Mouse (Mus musculus): ENCODE measurements around the gene Ak5. TPM values are rescaled to one million over a fixed set of nuclear protein-coding genes. Genes with fewer than 3 reads are reported as not detected.
"Not testable (repeated sequence)": the region's sequence is repeated elsewhere in the genome, so short reads cannot be mapped to it uniquely, and the experiment has no call there.

The Ak5 gene
- polyA plus RNA-seq (2015; fragmentation: Nextera tagmentation; extraction: Ambion mirVana): 1.1 and 1.8 TPM in 2 replicates

DNA sequence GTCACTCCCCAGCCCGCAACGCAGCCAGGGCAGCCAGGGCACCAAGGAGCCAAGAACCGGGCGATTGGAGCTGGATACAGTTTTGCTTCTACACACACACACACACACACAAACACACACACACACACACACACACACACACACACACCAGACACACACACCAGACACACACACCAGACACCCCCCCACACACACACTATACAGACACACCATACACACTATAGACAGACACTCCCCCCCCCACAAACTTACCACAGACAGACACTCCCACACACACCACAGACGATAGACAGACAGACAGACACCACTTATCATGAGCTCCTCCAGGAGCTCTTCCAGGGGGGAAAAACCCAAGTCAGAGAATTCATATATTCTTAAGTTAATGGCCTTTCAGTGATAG is at the start of gene Ak5:
TSS of gene Ak5 (minus strand) at position 122 of the 400 bp plus-strand sequence.
- Histone ChIP-seq H3K4me3 (peak within 1 kb of the TSS; percentile 63), H3K27ac (no peak within 1 kb of the TSS), H3K4me2 (replicated peaks) (peak within 1 kb of the TSS; percentile 98), H3K9ac (peak within 1 kb of the TSS; percentile 69), H3K4me1 (peaks cover 9% of the 10 kb centered on the region), H3K36me3 (no peaks in the 10 kb centered on the region), H3K27me3 (peaks cover 58% of the 10 kb centered on the region), H3K9me3 (no peaks in the 10 kb centered on the region)
- WGBS: 7% methylated on average over 2 of the region's 5 CpGs
- ATAC-seq (ENCODE audit: low FRiP score, low read depth): peak; percentile 51; the same call in 1 of the 2 replicates

DNA sequence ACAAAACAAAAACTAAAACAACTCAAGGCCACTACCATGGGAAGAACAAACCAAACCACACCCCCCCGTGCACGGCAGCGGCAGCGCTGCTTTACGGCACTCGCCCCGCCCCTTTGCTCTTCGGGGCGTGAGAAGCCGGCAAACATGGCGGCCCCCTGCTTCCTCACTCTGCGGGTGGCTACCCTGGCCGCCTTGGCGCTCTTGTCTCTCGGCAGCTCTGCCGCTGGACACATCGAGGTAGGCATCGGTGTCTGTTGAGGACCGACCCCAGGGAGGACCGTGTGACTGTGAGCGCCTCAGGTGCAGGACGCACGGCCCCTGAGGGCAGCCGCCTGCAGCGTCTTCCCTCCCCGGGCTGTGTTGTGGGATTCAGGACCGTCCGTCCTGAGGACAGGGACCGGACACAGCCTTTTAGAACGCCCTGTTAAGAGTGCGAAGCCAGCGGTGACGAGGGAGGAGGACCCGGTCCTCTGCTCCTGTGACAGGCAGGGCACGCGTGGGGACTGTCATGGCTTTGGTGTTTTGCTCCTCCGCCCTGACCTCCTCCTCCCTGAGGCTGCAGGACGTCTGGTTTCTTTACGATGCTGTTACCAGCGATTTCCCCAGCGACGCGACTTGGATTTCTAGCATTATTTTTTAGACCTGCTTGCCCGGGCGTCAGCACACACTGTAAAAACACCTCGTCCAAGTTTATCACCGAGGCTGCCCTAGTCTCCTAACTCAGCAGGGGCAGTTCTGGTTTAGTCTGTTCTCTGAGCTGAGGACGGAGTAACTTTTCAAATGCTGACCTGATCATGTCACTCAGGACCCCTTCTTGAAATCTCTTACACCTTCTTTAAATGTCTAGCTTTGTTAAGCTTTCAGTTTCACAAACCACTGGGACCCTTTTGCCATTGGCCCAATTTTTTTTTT is 46.1 kb upstream of the Ak5 start, which contains the start of gene Pigk:
TSS of gene Pigk (plus strand) at position 110 of the 912 bp plus-strand sequence.
- peak within 1 kb of the TSS; percentile 77 for H3K4me2 ChIP-seq (replicated peaks)
- no peaks in the 10 kb centered on the region for H3K9me3 ChIP-seq
- H3K36me3 ChIP-seq: no peaks in the 10 kb centered on the region
- peak within 1 kb of the TSS; percentile 83 for H3K9ac ChIP-seq
- H3K4me3 ChIP-seq: peak within 1 kb of the TSS; percentile 91
- H3K27ac ChIP-seq: 0 out of 2 replicates have a peak within 1 kb of the TSS, but pooled peaks have one; percentile 29
- under 1% methylated on average over 48 of the region's 48 CpGs for WGBS
- peaks cover 9% of the 10 kb centered on the region for H3K4me1 ChIP-seq
- peak; percentile 87 for ATAC-seq (ENCODE audit: low FRiP score, low read depth)
- H3K27me3 ChIP-seq: no peaks in the 10 kb centered on the region

DNA sequence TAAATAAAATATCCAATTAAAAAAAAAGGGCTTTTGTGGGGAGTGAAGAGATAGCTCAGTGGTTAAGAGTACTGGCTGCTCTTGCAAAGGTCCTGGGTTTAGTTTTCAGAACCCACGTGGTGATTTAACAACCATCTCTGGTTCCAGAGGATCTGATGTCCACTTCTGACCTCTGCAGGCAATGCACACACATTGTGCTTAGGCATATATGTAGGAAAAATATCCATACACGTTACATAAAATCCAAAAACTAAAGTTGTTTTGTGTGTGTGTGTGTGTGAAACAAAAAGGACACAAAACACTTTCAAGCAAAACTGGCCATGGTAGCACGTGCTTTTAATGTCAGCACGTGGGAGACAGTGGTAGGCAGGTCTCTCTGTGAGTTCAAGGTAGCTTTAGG is 44.8 kb upstream of the Ak5 start:
- Histone ChIP-seq H3K4me2 (replicated peaks) (no peak overlapping the region), H3K36me3 (no peaks in the 10 kb centered on the region), H3K27ac (no peak overlapping the region), H3K27me3 (no peaks in the 10 kb centered on the region), H3K4me1 (peaks cover 9% of the 10 kb centered on the region), H3K9me3 (no peaks in the 10 kb centered on the region), H3K9ac (no peak overlapping the region), H3K4me3 (no peak overlapping the region)
- no peak for ATAC-seq (ENCODE audit: low FRiP score, low read depth)
- WGBS: 71% methylated on average over 4 of the region's 4 CpGs

DNA sequence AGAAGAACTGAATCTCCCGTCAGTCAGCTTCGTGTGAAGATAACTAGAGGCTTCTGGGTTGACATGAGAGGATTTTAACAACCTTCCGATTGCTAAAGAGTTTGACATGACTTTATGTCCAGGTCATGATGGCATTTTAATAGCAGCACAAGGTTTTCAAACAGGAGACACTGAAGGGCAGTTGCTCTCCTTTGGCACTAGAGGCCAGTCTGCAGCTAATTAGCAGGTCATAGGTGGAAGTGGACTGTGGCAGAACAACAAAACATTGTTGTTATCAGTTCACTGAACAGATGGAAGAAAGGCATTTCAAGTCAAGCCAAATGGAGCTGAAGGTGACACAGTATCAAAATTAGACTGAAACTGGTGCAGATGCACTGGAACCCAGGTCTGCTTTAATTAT is 41.8 kb upstream of the Ak5 start:
- Histone ChIP-seq H3K27ac (no peak overlapping the region), H3K4me3 (no peak overlapping the region), H3K36me3 (no peaks in the 10 kb centered on the region), H3K9ac (no peak overlapping the region), H3K4me2 (replicated peaks) (no peak overlapping the region), H3K4me1 (peaks cover 4% of the 10 kb centered on the region), H3K27me3 (no peaks in the 10 kb centered on the region), H3K9me3 (no peaks in the 10 kb centered on the region)
- 49% methylated on average over 3 of the region's 3 CpGs for WGBS
- no peak for ATAC-seq (ENCODE audit: low FRiP score, low read depth)

DNA sequence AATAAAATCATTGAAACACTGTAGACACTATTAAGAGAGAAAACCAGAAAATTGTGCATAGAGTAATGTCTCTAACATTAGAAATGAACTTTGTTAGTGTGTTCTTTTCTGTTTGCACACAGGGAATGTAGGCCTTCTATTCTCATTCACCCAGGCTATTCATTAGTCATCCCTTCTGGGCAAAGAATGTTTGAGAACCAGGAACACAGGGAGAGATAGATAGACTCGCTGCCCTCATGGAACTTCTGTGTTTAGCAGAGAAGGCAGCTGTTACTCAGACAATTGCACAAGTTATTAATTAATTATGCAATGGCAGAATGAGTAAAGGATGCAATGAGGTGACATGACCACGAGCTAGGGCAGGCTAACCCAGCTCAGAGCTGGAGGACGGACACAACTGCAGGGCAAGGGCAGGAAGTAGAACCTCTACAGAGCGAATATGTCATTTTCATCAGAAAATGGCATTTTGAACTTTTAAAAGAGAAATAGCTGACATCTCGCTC is 39.2 kb upstream of the Ak5 start:
- Histone ChIP-seq H3K27ac (no peak overlapping the region), H3K27me3 (no peaks in the 10 kb centered on the region), H3K36me3 (no peaks in the 10 kb centered on the region), H3K4me2 (replicated peaks) (no peak overlapping the region), H3K9ac (no peak overlapping the region), H3K4me1 (no peaks in the 10 kb centered on the region), H3K4me3 (no peak overlapping the region), H3K9me3 (no peaks in the 10 kb centered on the region)
- ATAC-seq (ENCODE audit: low FRiP score, low read depth): no peak
- WGBS: 87% methylated on average over 5 of the region's 5 CpGs

DNA sequence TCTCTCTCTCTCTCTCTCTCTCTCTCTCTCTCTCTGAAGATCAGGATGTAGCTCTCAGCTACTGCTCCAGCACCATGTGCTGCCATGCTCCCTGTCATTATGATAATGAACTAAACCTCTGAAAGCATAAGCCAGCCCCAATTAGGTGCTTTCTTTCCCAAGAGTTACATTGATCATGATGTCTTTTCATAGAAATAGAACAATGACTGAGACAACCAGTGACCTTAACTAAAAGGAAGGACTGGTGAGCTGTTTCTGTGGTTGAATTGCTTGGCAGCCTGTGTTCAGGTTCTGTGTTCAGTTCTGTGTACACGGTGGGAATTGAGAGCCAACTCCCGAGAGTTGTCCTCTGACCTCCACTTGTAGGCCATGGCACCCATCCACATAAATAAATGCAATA is 38.7 kb upstream of the Ak5 start:
- Histone ChIP-seq H3K9me3 (no peaks in the 10 kb centered on the region), H3K27me3 (no peaks in the 10 kb centered on the region), H3K27ac (no peak overlapping the region), H3K4me3 (no peak overlapping the region), H3K4me2 (replicated peaks) (no peak overlapping the region), H3K36me3 (no peaks in the 10 kb centered on the region), H3K9ac (no peak overlapping the region), H3K4me1 (no peaks in the 10 kb centered on the region)
- ATAC-seq (ENCODE audit: low FRiP score, low read depth): no peak
- WGBS: 88% methylated on average over 2 of the region's 2 CpGs

DNA sequence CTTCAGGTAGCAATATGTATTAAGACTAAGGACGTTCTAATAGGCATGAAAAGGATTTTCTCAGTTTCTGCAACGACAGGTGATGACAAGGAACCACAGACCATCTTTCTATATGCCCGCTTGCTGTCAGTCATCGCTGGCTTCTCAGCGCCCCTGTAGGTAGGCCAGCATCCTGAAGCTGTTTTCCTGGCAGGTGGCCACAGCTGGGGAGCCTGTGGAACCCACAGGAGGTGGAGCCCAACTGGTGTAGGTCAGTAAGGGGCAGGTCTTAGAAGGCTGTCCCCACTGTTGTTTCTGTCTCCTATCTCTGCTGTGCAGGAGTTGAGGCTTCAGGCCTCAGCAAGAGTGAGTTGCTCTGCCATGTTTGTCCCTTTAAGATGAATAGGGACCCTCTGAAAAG is 37.7 kb upstream of the Ak5 start:
- no peak for ATAC-seq (ENCODE audit: low FRiP score, low read depth)
- Histone ChIP-seq H3K9me3 (no peaks in the 10 kb centered on the region), H3K27me3 (no peaks in the 10 kb centered on the region), H3K4me3 (no peak overlapping the region), H3K4me1 (no peaks in the 10 kb centered on the region), H3K36me3 (no peaks in the 10 kb centered on the region), H3K27ac (no peak overlapping the region), H3K9ac (no peak overlapping the region), H3K4me2 (replicated peaks) (no peak overlapping the region)
- 76% methylated on average over 5 of the region's 5 CpGs for WGBS

DNA sequence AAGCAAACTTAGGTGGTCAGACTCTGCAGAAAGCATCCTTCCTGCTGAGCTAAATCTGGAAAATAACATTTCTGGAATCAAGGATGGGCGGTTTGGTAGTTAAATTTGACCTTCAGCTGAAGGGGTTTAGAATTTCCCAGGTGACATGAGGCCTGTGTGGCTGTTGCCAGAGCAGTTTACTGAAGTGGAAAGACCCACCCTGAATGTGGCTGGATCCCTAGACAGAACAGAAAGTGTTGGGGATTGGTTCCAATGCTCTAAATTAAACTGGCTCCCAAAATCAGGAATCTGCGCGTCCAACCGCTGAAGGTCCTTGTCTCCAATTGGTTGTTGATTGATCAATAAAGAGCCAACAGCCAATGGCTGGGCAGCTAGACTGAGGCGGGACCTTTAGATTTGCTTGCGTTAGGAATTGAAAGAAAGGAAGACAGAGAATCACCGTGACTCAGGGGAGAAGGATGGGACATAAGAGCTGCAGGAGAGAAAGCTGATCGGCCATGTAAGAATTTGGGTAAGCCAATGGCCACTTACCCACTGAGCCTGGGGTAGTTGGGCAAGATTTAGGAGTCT is 34.2 kb upstream of the Ak5 start:
- Histone ChIP-seq H3K36me3 (no peaks in the 10 kb centered on the region), H3K4me1 (no peaks in the 10 kb centered on the region), H3K9me3 (no peaks in the 10 kb centered on the region), H3K9ac (no peak overlapping the region), H3K4me3 (no peak overlapping the region), H3K27ac (no peak overlapping the region), H3K27me3 (no peaks in the 10 kb centered on the region), H3K4me2 (replicated peaks) (peak overlapping the region; percentile 19; the same call in 1 of the 2 replicates)
- ATAC-seq (ENCODE audit: low FRiP score, low read depth): no peak
- 54% methylated on average over 8 of the region's 8 CpGs for WGBS

DNA sequence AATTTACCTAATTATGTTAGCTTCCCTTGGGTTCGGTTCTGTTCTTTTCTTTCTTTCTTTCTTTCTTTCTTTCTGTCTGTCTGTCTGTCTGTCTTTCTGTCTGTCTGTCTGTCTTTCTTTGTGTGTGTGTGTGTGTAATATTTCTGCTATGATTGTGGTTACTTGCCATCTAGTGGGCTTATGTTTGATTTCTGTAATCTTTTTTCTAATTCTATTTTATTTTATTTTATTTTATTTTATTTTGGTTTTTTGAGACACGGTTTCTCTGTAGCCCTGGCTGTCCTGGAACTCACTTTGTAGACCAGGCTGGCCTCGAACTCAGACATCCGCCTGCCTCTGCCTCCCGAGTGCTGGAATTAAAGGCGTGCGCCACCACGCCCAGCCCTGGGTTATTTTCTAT is 33.4 kb upstream of the Ak5 start:
- ATAC-seq (ENCODE audit: low FRiP score, low read depth); H3K27ac ChIP-seq; H3K9ac ChIP-seq; H3K4me3 ChIP-seq; H3K4me2 ChIP-seq (replicated peaks); H3K9me3 ChIP-seq; H3K36me3 ChIP-seq; H3K27me3 ChIP-seq; H3K4me1 ChIP-seq: not testable (repeated sequence)
- WGBS: 87% methylated on average over 8 of the region's 8 CpGs

DNA sequence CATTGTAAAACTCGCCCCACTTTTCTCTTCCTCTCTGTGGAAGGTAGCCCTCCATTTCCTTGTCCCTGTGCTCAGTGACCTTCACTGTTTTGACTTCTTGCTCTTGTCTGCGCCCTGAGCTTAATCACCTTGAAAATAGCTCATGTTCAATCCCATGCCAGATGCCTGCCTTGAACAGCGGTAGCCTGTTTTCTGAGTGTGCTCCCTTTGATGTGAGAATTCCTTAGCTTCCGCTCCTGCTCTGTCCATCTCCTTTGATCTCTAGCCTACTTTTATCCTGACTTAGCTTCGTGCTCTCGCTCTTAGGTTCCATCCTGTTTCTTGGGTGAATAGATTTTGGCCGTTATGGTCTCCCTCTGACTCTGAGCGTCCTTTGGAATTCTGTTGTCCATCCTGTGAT is 31.1 kb upstream of the Ak5 start:
- Histone ChIP-seq H3K9ac (no peak overlapping the region), H3K27me3 (no peaks in the 10 kb centered on the region), H3K9me3 (no peaks in the 10 kb centered on the region), H3K4me1 (no peaks in the 10 kb centered on the region), H3K4me3 (no peak overlapping the region), H3K4me2 (replicated peaks) (no peak overlapping the region), H3K27ac (no peak overlapping the region), H3K36me3 (no peaks in the 10 kb centered on the region)
- WGBS: 20% methylated on average over 8 of the region's 8 CpGs
- ATAC-seq (ENCODE audit: low FRiP score, low read depth): no peak

DNA sequence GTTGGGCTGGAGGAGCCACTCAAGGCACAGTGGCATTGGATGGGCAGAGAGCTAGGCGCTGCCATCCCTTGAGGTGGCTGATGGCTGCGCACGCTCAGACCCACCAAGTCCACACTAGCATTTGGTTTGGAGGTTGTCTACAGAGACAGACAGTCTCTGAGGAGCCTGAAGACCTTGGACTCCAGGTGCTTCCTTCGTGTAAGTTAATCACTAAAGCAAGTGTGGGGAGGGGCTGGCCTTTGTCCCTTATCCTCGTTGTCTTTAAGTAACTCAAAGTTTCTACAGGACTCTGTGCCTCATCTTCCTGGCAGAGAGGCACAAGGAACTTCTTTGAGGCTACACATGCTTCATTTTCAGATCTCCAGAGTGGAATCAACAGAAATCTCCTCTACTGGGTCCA is 29.9 kb upstream of the Ak5 start:
- Histone ChIP-seq H3K4me1 (no peaks in the 10 kb centered on the region), H3K4me3 (no peak overlapping the region), H3K36me3 (no peaks in the 10 kb centered on the region), H3K27me3 (no peaks in the 10 kb centered on the region), H3K9ac (no peak overlapping the region), H3K4me2 (replicated peaks) (no peak overlapping the region), H3K27ac (no peak overlapping the region), H3K9me3 (no peaks in the 10 kb centered on the region)
- ATAC-seq (ENCODE audit: low FRiP score, low read depth): no peak
- WGBS: 81% methylated on average over 5 of the region's 5 CpGs

DNA sequence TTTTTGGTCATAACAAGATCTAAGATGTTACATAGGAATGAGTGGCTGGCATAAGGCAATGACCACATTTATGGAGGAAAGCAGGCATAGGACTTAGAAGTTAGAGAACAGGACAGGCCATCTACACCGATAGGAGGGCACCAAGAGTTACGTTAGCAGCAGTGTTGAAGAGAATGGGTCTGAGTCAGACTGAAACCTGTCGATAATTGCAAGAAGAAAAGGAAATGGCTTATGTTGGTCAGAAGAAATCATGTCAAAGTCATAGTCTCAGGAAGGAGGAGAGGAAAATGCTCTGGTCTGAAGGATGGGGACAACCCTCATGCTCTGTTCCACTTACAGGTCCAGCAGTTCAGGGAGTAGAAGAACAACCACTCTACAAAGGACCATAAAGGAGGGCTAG is 26.8 kb upstream of the Ak5 start:
- Histone ChIP-seq H3K36me3 (no peaks in the 10 kb centered on the region), H3K9me3 (no peaks in the 10 kb centered on the region), H3K4me2 (replicated peaks) (no peak overlapping the region), H3K27ac (no peak overlapping the region), H3K4me1 (no peaks in the 10 kb centered on the region), H3K9ac (no peak overlapping the region), H3K27me3 (no peaks in the 10 kb centered on the region), H3K4me3 (no peak overlapping the region)
- ATAC-seq (ENCODE audit: low FRiP score, low read depth): no peak
- WGBS: 88% methylated on average over 3 of the region's 3 CpGs
